Comparison of ENCODE assay signal across 32 mouse cellular contexts in genomic region chr5:65081836-65082235, GRCm38 (mm10). TPM values are rescaled to one million over a fixed set of nuclear protein-coding genes. Genes with fewer than 3 reads are reported as not detected.
"Had no signal": no experiment of that assay in that cellular context is flagged by ENCODE, and none has a peak within 500 bp of the region (broad histone marks: within the 10 kb centered on the region; RNA-seq: fewer than 3 reads in every experiment).

No protein-coding gene starts in this region.

- H3K27ac ChIP-seq: heart, embryonic 10.5 days; heart, embryonic 13.5 days; heart, embryonic 15.5 days; hindbrain, embryonic 10.5 days; hindbrain, embryonic 12.5 days; hindbrain, embryonic 13.5 days; hindbrain, embryonic 14.5 days; hindbrain, embryonic 15.5 days; hindbrain, postnatal 0 days; intestine, embryonic 15.5 days; kidney, embryonic 15.5 days; kidney, postnatal 0 days; layer of hippocampus, adult 2 months; left cerebral cortex, adult 2 months had no signal

- H3K4me1 ChIP-seq: hindbrain, embryonic 10.5 days; hindbrain, embryonic 12.5 days; hindbrain, embryonic 13.5 days; hindbrain, embryonic 15.5 days; intestine, embryonic 15.5 days; kidney, embryonic 15.5 days had no signal

- H3K4me2 ChIP-seq: heart, embryonic 11.5 days; heart, embryonic 12.5 days; heart, embryonic 13.5 days; heart, embryonic 15.5 days; hindbrain, embryonic 12.5 days; hindbrain, embryonic 13.5 days; hindbrain, embryonic 14.5 days; hindbrain, embryonic 15.5 days; intestine, embryonic 15.5 days; kidney, embryonic 15.5 days had no signal

- H3K9me3 ChIP-seq: heart, embryonic 10.5 days; heart, embryonic 12.5 days; heart, embryonic 13.5 days; heart, embryonic 15.5 days; hindbrain, embryonic 10.5 days; hindbrain, embryonic 12.5 days; hindbrain, embryonic 13.5 days; hindbrain, embryonic 15.5 days; intestine, embryonic 15.5 days; kidney, embryonic 15.5 days had no signal

- H3K36me3 ChIP-seq: heart, embryonic 10.5 days; heart, embryonic 12.5 days; heart, embryonic 13.5 days; heart, embryonic 15.5 days; hindbrain, embryonic 10.5 days; hindbrain, embryonic 12.5 days; hindbrain, embryonic 13.5 days; hindbrain, embryonic 15.5 days; intestine, embryonic 15.5 days; kidney, embryonic 15.5 days had no signal

- DNase-seq: heart, postnatal 10 days; heart, postnatal 14 days; heart, postnatal 36 days; heart, postnatal 4 days; kidney, adult 18-20 months; kidney, postnatal 10 days; kidney, postnatal 25 days; kidney, postnatal 4 days; layer of hippocampus, adult 9-11 months; layer of hippocampus, postnatal 36 days had no signal

- H3K9ac ChIP-seq: heart, embryonic 12.5 days; heart, embryonic 13.5 days; heart, embryonic 15.5 days; hindbrain, embryonic 12.5 days; hindbrain, embryonic 13.5 days; hindbrain, embryonic 14.5 days; hindbrain, embryonic 15.5 days; intestine, embryonic 15.5 days; kidney, embryonic 15.5 days had no signal

- H3K27me3 ChIP-seq: heart, embryonic 12.5 days; heart, embryonic 13.5 days; heart, embryonic 15.5 days; hindbrain, embryonic 12.5 days; hindbrain, embryonic 13.5 days; hindbrain, embryonic 15.5 days; intestine, embryonic 15.5 days; kidney, embryonic 15.5 days had no signal

- H3K4me3 ChIP-seq: heart, embryonic 10.5 days; heart, embryonic 12.5 days; heart, embryonic 13.5 days; heart, embryonic 15.5 days; hindbrain, embryonic 10.5 days; hindbrain, embryonic 12.5 days; hindbrain, embryonic 13.5 days; hindbrain, embryonic 15.5 days; intestine, embryonic 15.5 days; kidney, embryonic 15.5 days; layer of hippocampus, adult 2 months; left cerebral cortex, adult 2 months had no signal

- ATAC-seq: hindbrain, embryonic 16.5 days; hindbrain, postnatal 0 days; inflammation-experienced regulatory T-cells, adult 6 months; intestine, embryonic 15.5 days; intestine, embryonic 16.5 days; intestine, postnatal 0 days had no signal

RNA-seq across cellular contexts. Expression of gene Tmem156, which starts 10.1 kb away (rescaled TPM):
- total RNA-seq: heart, postnatal 25 days had no signal
- polyA plus RNA-seq: heart, embryonic 11.5 days; heart, embryonic 13.5 days; heart, embryonic 14.5 days; heart, embryonic 15.5 days; hindbrain, embryonic 10.5 days; hindbrain, embryonic 12.5 days; hindbrain, embryonic 13.5 days; hindbrain, embryonic 14.5 days; hindbrain, embryonic 15.5 days; hindbrain, embryonic 16.5 days had no signal
